Mouse (Mus musculus): ENCODE data around the gene Tmem217. TPM values are rescaled to one million over a fixed set of nuclear protein-coding genes. Genes with fewer than 3 reads are reported as not detected.

The Tmem217 gene
- total and polyA plus RNA-seq, 2 experiments from 2014 or later, result 0.23 TPM; not detected in 1

- Histone ChIP-seq H3K36me3 (replicated peaks; ENCODE audit: control insufficient read depth, insufficient read depth, low read length) (no peaks in the 10 kb centered on the region), H3K4me3 (ENCODE audit: low read depth, low read length) (peak within 1 kb of the TSS; percentile 95), H3K27ac (ENCODE audit: low read depth) (peak within 1 kb of the TSS; percentile 75), H3K27me3 (ENCODE audit: control insufficient read depth, insufficient read depth, low read length) (no peaks in the 10 kb centered on the region), H3K9me3 (replicated peaks; ENCODE audit: control insufficient read depth, low read length) (no peaks in the 10 kb centered on the region), H3K4me2 (ENCODE audit: low read depth, low read length) (peak within 1 kb of the TSS; percentile 98), H3K4me1 (ENCODE audit: control insufficient read depth, insufficient read depth) (peaks cover 15% of the 10 kb centered on the region), H3K9ac (replicated peaks; ENCODE audit: low read depth, low read length) (peak within 1 kb of the TSS; percentile 92)
- ATAC-seq (ENCODE audit: insufficient read depth, low read depth) (peak; percentile 100), DNase-seq (ENCODE audit: low spot score) (peak; percentile 89)
- TF ChIP-seq EP300 (IDR thresholded peaks at IDR 0.05; ENCODE audit: low read depth), result no peak
- TF ChIP-seq CTCF (IDR thresholded peaks at IDR 0.05; ENCODE audit: low read depth), result no peak
- under 1% methylated on average over 33 of the region's 44 CpGs for WGBS
Measured at GRCm38 (mm10) chr17:29549543-29550428, 2.4 kb downstream of the Tmem217 start, which contains the start of the genes Gm17657 and Tbc1d22b. Gene Gm17657, minus strand, starts transcription at chr17:29549638. Gene Tbc1d22b, plus strand, starts transcription at chr17:29549785.

- DNase-seq (ENCODE audit: low spot score), result no peak
- WGBS, result 45% methylated on average over 8 of the region's 8 CpGs
- no peak for ATAC-seq (ENCODE audit: insufficient read depth, low read depth)
- H3K4me3 ChIP-seq (ENCODE audit: low read depth, low read length), result no peak overlapping the region
- TF ChIP-seq CTCF (IDR thresholded peaks at IDR 0.05; ENCODE audit: low read depth), result no peak
- TF ChIP-seq EP300 (IDR thresholded peaks at IDR 0.05; ENCODE audit: low read depth), result no peak
- no peaks in the 10 kb centered on the region for H3K36me3 ChIP-seq (replicated peaks; ENCODE audit: control insufficient read depth, insufficient read depth, low read length)
- no peaks in the 10 kb centered on the region for H3K27me3 ChIP-seq (ENCODE audit: control insufficient read depth, insufficient read depth, low read length)
- H3K4me2 ChIP-seq (ENCODE audit: low read depth, low read length), result peak overlapping the region; percentile 98; the same call in 1 of the 2 replicates
- peaks cover 15% of the 10 kb centered on the region for H3K4me1 ChIP-seq (ENCODE audit: control insufficient read depth, insufficient read depth)
- no peak overlapping the region for H3K27ac ChIP-seq (ENCODE audit: low read depth)
- no peak overlapping the region for H3K9ac ChIP-seq (replicated peaks; ENCODE audit: low read depth, low read length)
- no peaks in the 10 kb centered on the region for H3K9me3 ChIP-seq (replicated peaks; ENCODE audit: control insufficient read depth, low read length)
Measured at GRCm38 (mm10) chr17:29548994-29549393, 3.2 kb downstream of the Tmem217 start.

GRCm38 (mm10) chr17:29548494-29548893 is 3.7 kb downstream of the Tmem217 start:
- ATAC-seq (ENCODE audit: insufficient read depth, low read depth) (no peak), DNase-seq (ENCODE audit: low spot score) (no peak)
- H3K4me2 ChIP-seq (ENCODE audit: low read depth, low read length), result no peak overlapping the region
- no peaks in the 10 kb centered on the region for H3K27me3 ChIP-seq (ENCODE audit: control insufficient read depth, insufficient read depth, low read length)
- H3K4me1 ChIP-seq (ENCODE audit: control insufficient read depth, insufficient read depth), result peaks cover 15% of the 10 kb centered on the region
- H3K36me3 ChIP-seq (replicated peaks; ENCODE audit: control insufficient read depth, insufficient read depth, low read length), result no peaks in the 10 kb centered on the region
- no peaks in the 10 kb centered on the region for H3K9me3 ChIP-seq (replicated peaks; ENCODE audit: control insufficient read depth, low read length)
- no peak overlapping the region for H3K27ac ChIP-seq (ENCODE audit: low read depth)
- no peak overlapping the region for H3K9ac ChIP-seq (replicated peaks; ENCODE audit: low read depth, low read length)
- no peak overlapping the region for H3K4me3 ChIP-seq (ENCODE audit: low read depth, low read length)
- TF ChIP-seq CTCF (IDR thresholded peaks at IDR 0.05; ENCODE audit: low read depth), result no peak
- no peak for TF ChIP-seq EP300 (IDR thresholded peaks at IDR 0.05; ENCODE audit: low read depth)
- WGBS, result 62% methylated on average over 3 of the region's 3 CpGs

GRCm38 (mm10) chr17:29545241-29545640 is 6.9 kb downstream of the Tmem217 start:
- peaks cover 4% of the 10 kb centered on the region for H3K4me1 ChIP-seq (ENCODE audit: control insufficient read depth, insufficient read depth)
- 88% methylated on average over 5 of the region's 5 CpGs for WGBS
- H3K4me3 ChIP-seq (ENCODE audit: low read depth, low read length), result no peak overlapping the region
- DNase-seq (ENCODE audit: low spot score) (no peak), ATAC-seq (ENCODE audit: insufficient read depth, low read depth) (no peak)
- no peaks in the 10 kb centered on the region for H3K36me3 ChIP-seq (replicated peaks; ENCODE audit: control insufficient read depth, insufficient read depth, low read length)
- TF ChIP-seq CTCF (IDR thresholded peaks at IDR 0.05; ENCODE audit: low read depth) (no peak), EP300 (IDR thresholded peaks at IDR 0.05; ENCODE audit: low read depth) (no peak)
- H3K27me3 ChIP-seq (ENCODE audit: control insufficient read depth, insufficient read depth, low read length), result no peaks in the 10 kb centered on the region
- no peak overlapping the region for H3K27ac ChIP-seq (ENCODE audit: low read depth)
- no peak overlapping the region for H3K9ac ChIP-seq (replicated peaks; ENCODE audit: low read depth, low read length)
- H3K9me3 ChIP-seq (replicated peaks; ENCODE audit: control insufficient read depth, low read length), result no peaks in the 10 kb centered on the region
- H3K4me2 ChIP-seq (ENCODE audit: low read depth, low read length), result no peak overlapping the region

GRCm38 (mm10) chr17:29544064-29544463 is 8.1 kb downstream of the Tmem217 start:
- no peak overlapping the region for H3K9ac ChIP-seq (replicated peaks; ENCODE audit: low read depth, low read length)
- no peak overlapping the region for H3K4me2 ChIP-seq (ENCODE audit: low read depth, low read length)
- H3K27me3 ChIP-seq (ENCODE audit: control insufficient read depth, insufficient read depth, low read length), result no peaks in the 10 kb centered on the region
- no peak overlapping the region for H3K4me3 ChIP-seq (ENCODE audit: low read depth, low read length)
- H3K36me3 ChIP-seq (replicated peaks; ENCODE audit: control insufficient read depth, insufficient read depth, low read length), result no peaks in the 10 kb centered on the region
- H3K9me3 ChIP-seq (replicated peaks; ENCODE audit: control insufficient read depth, low read length), result no peaks in the 10 kb centered on the region
- H3K4me1 ChIP-seq (ENCODE audit: control insufficient read depth, insufficient read depth), result no peaks in the 10 kb centered on the region
- 67% methylated on average over 2 of the region's 2 CpGs for WGBS
- DNase-seq (ENCODE audit: low spot score) (no peak), ATAC-seq (ENCODE audit: insufficient read depth, low read depth) (no peak)
- H3K27ac ChIP-seq (ENCODE audit: low read depth), result no peak overlapping the region
- no peak for TF ChIP-seq EP300 (IDR thresholded peaks at IDR 0.05; ENCODE audit: low read depth)
- TF ChIP-seq CTCF (IDR thresholded peaks at IDR 0.05; ENCODE audit: low read depth), result no peak

Measured in heart, postnatal 0 days (tissue).